Mouse (Mus musculus) thymus, adult 2 months (tissue): ENCODE measurements around the gene Dock9.

ENCODE experiments used
- CTCF ChIP-seq: fragments of 200-500 bp; IDR thresholded peaks from 2 replicates; pipeline ENCODE4 v1.5.1; 2012; ENCODE audit warnings: mild to moderate bottlenecking, control low read depth, low read length, moderate library complexity, borderline replicate concordance; ENCODE audit not compliant: control insufficient read depth, poor library complexity, insufficient read depth; ENCODE audit errors: extremely low read depth
- POLR2A ChIP-seq: fragments of 200-500 bp; IDR thresholded peaks from 2 replicates; pipeline ENCODE4 v1.6.1; 2012; ENCODE audit warnings: mild to moderate bottlenecking, low read length, control low read depth, moderate library complexity; ENCODE audit not compliant: control insufficient read depth, poor library complexity, insufficient read depth; ENCODE audit errors: extremely low read depth

DNA sequence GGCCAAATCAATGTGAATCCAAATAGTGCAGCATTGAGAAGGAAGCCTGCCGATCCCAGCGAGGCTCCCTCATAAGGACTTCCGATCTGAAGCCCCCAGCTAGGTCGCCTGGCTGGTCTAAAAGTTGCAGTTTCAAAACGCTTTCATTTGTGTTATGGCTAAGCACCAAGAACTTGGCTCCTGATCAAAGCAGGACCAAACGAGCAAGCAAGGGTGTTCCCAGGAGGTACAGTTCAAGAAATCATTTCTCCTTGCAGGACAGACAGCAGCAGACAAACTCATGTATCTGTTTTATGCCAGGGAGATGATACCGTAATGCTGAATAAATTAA lies 99.1 kb downstream of the Dock9 start:
- TF ChIP-seq CTCF (no peak), POLR2A (no peak)
